Mouse (Mus musculus): ENCODE measurements around the gene Nrgn.

GRCm38 (mm10) chr9:37600538-37601205 lies 48.0 kb upstream of the Nrgn start:
- TF ChIP-seq EP300 (IDR thresholded peaks at IDR 0.05) (no peak), CTCF (IDR thresholded peaks at IDR 0.05) (no peak)
